Comparison of ENCODE assay signal across 9 mouse cellular contexts in the genomic region with DNA sequence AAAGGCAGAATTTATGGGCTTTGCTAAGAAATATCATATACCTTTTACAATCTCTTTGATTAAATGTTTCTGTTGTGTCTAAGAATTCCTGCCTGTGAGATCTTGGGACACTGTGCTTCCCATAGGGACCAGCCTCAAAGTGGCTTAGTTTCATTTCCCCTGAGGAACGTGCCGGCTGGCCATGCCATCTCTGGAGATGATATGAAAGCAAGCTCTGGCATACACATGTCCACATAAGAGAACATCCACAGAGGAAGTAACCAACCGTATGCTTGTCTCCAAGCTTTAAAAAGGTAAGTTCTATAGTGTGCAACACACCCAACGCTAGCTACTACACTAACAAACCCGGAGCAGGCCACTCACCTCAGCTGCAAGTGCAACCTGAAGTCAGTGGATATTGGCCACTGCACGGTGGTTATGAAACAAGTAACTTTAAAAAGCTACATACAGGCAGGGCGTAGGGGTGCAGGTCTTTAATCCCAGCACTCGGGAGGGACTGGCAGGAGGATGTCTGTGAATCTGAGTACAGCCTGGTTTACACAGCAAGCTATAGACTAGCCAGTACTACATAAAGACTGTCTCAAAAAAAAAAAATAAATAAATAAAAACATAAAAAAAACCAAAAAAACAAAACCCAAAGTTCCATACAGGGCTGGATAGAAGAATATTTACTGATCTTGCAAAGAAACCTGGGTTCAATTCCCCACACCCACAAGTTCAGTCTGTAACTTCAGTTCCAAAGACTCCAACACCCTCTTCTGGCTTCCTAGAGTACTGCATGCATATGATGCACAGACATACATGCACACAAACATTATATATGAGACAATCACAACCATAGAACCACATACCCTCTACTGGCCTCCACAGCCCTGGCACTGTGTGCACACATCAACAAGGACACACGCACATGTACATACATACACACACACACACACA. TPM values are rescaled to one million over a fixed set of nuclear protein-coding genes. Genes with fewer than 3 reads are reported as not detected.
DNase-seq lines count a peak whose midpoint lies in the region; ATAC-seq and TF ChIP-seq lines count a peak whose summit lies in the region.
"Had no signal": no experiment of that assay in that cellular context is flagged by ENCODE, and none has a peak within 500 bp of the region (broad histone marks: within the 10 kb centered on the region; RNA-seq: fewer than 3 reads in every experiment).

No protein-coding gene starts in this region.

- peaks cover 57% of the 10 kb centered on the region for H3K4me1 ChIP-seq in heart, embryonic 11.5 days (ENCODE audit: control insufficient read depth, insufficient read depth, low read length)
- H3K4me1 ChIP-seq in midbrain, embryonic 13.5 days (replicated peaks): peaks cover 40% of the 10 kb centered on the region
- H3K4me1 ChIP-seq in midbrain, embryonic 16.5 days (ENCODE audit: control insufficient read depth, insufficient read depth, low read length): peaks cover 20% of the 10 kb centered on the region
- peaks cover 53% of the 10 kb centered on the region for H3K4me1 ChIP-seq in limb, embryonic 14.5 days (ENCODE audit: control insufficient read depth, insufficient read depth, low read length)

- intact Hi-C loops in heart, postnatal 14 days (cut with DNase I): no loop called here

- peak overlapping the region; percentile 51; the same call in 1 of the 2 replicates for H3K27ac ChIP-seq in heart, embryonic 11.5 days (ENCODE audit: low read depth, low read length)
- H3K27ac ChIP-seq in midbrain, embryonic 13.5 days: 0 out of 2 replicates have a peak overlapping the region, but pooled peaks have one; percentile 25
- H3K27ac ChIP-seq in midbrain, embryonic 16.5 days (ENCODE audit: low read length): no peak overlapping the region
- peak overlapping the region; percentile 69 for H3K27ac ChIP-seq in limb, embryonic 14.5 days (replicated peaks; ENCODE audit: low read depth, low read length)

- no peak for TF ChIP-seq POLR2A in limb, embryonic 14.5 days (IDR thresholded peaks at IDR 0.05; ENCODE audit: borderline replicate concordance, extremely low read depth, insufficient read depth, insufficient read length)

- no peaks in the 10 kb centered on the region for H3K27me3 ChIP-seq in heart, embryonic 11.5 days (ENCODE audit: control insufficient read depth, insufficient read depth, low read length)
- H3K27me3 ChIP-seq in midbrain, embryonic 13.5 days: no peaks in the 10 kb centered on the region
- no peaks in the 10 kb centered on the region for H3K27me3 ChIP-seq in midbrain, embryonic 16.5 days (ENCODE audit: control insufficient read depth, insufficient read depth, low read depth, low read length)
- H3K27me3 ChIP-seq in limb, embryonic 14.5 days (ENCODE audit: control insufficient read depth, insufficient read depth, low read length): no peaks in the 10 kb centered on the region

- ATAC-seq in heart, embryonic 11.5 days (replicated peaks; ENCODE audit: insufficient number of reproducible peaks, low FRiP score, low TSS enrichment): no peak
- ATAC-seq in midbrain, embryonic 13.5 days: no peak
- ATAC-seq in midbrain, embryonic 16.5 days: no peak
- ATAC-seq in limb, embryonic 14.5 days (ENCODE audit: low FRiP score, low read depth): no peak

- 83% methylated on average over 9 of the region's 9 CpGs for WGBS in heart, embryonic 11.5 days (ENCODE audit: insufficient replicate concordance)
- 89% methylated on average over 9 of the region's 9 CpGs for WGBS in midbrain, embryonic 13.5 days
- WGBS in midbrain, embryonic 16.5 days: 86% methylated on average over 9 of the region's 9 CpGs
- 60% methylated on average over 9 of the region's 9 CpGs for WGBS in limb, embryonic 14.5 days

- H3K36me3 ChIP-seq in heart, embryonic 11.5 days (ENCODE audit: control insufficient read depth, insufficient read depth, low read length): no peaks in the 10 kb centered on the region
- no peaks in the 10 kb centered on the region for H3K36me3 ChIP-seq in midbrain, embryonic 13.5 days
- H3K36me3 ChIP-seq in midbrain, embryonic 16.5 days (ENCODE audit: control insufficient read depth, insufficient read depth, low read length): no peaks in the 10 kb centered on the region
- H3K36me3 ChIP-seq in limb, embryonic 14.5 days (ENCODE audit: control insufficient read depth, insufficient read depth, low read length): no peaks in the 10 kb centered on the region

- DNase-seq in heart, postnatal 14 days: no peak
- no peak for DNase-seq in limb, embryonic 14.5 days (ENCODE audit: low spot score)
- no peak for DNase-seq in frontal cortex, postnatal 36 days (ENCODE audit: low spot score in 2 of 2)
- DNase-seq in adrenal gland, adult 2 months: no peak
- no peak for DNase-seq in left cerebral cortex, adult 18-20 months (ENCODE audit: low spot score in 2 of 2)
- DNase-seq: cerebellum, postnatal 10 days had no signal

- H3K4me3 ChIP-seq in heart, embryonic 11.5 days (ENCODE audit: low read depth, low read length): no peak overlapping the region
- no peak overlapping the region for H3K4me3 ChIP-seq in midbrain, embryonic 13.5 days (replicated peaks)
- no peak overlapping the region for H3K4me3 ChIP-seq in midbrain, embryonic 16.5 days (ENCODE audit: low read depth, low read length)
- H3K4me3 ChIP-seq in limb, embryonic 14.5 days (replicated peaks; ENCODE audit: low read length): no peak overlapping the region

- H3K4me2 ChIP-seq in heart, embryonic 11.5 days: no peak overlapping the region
- H3K4me2 ChIP-seq in midbrain, embryonic 13.5 days (replicated peaks): no peak overlapping the region
- no peak overlapping the region for H3K4me2 ChIP-seq in midbrain, embryonic 16.5 days (ENCODE audit: low read length)
- no peak overlapping the region for H3K4me2 ChIP-seq in limb, embryonic 14.5 days (replicated peaks; ENCODE audit: low read depth, low read length, severe bottlenecking)

- no peak overlapping the region for H3K9ac ChIP-seq in heart, embryonic 11.5 days (ENCODE audit: low read depth, low read length)
- H3K9ac ChIP-seq in midbrain, embryonic 13.5 days (replicated peaks): no peak overlapping the region
- no peak overlapping the region for H3K9ac ChIP-seq in midbrain, embryonic 16.5 days (ENCODE audit: low read depth, low read length)
- no peak overlapping the region for H3K9ac ChIP-seq in limb, embryonic 14.5 days (ENCODE audit: low read depth, low read length, severe bottlenecking)

- H3K9me3 ChIP-seq in heart, embryonic 11.5 days (replicated peaks; ENCODE audit: control insufficient read depth, low read length): no peaks in the 10 kb centered on the region
- no peaks in the 10 kb centered on the region for H3K9me3 ChIP-seq in midbrain, embryonic 13.5 days
- H3K9me3 ChIP-seq in midbrain, embryonic 16.5 days (replicated peaks; ENCODE audit: control insufficient read depth, low read length, poor library complexity, severe bottlenecking): no peaks in the 10 kb centered on the region
- no peaks in the 10 kb centered on the region for H3K9me3 ChIP-seq in limb, embryonic 14.5 days (ENCODE audit: control insufficient read depth, low read length)

RNA-seq across cellular contexts. Expression of a gene that starts 19.5 kb away (rescaled TPM):
- polyA plus RNA-seq in heart, embryonic 11.5 days (2014; fragmentation: Nextera tagmentation; extraction: Ambion mirVana): 11.8 and 12.5 TPM in 2 replicates
- total RNA-seq in heart, postnatal 14 days (2021): 100 to 1,000 TPM; 114 to 117 TPM
- 9.6 and 9.7 TPM in 2 replicates for polyA plus RNA-seq in midbrain, embryonic 13.5 days (2015; fragmentation: Nextera tagmentation; extraction: Ambion mirVana)
- polyA plus RNA-seq in midbrain, embryonic 16.5 days (2015; fragmentation: Nextera tagmentation; extraction: Ambion mirVana): 8.5 and 9.4 TPM in 2 replicates
- 60.1 and 65.2 TPM in 2 replicates for polyA plus RNA-seq in limb, embryonic 14.5 days (2012; rRNA removed)
- 20.3 and 21.3 TPM in 2 replicates for polyA plus RNA-seq in limb, embryonic 14.5 days (2014; fragmentation: Nextera tagmentation; extraction: Ambion mirVana)
- total RNA-seq in adrenal gland, adult 2 months (2021): 100 to 1,000 TPM; 159 to 164 TPM
- polyA plus RNA-seq in adrenal gland, adult 2 months (2012; rRNA removed): 113 and 145 TPM in 2 replicates
- total RNA-seq in left cerebral cortex, adult 18-20 months (2021): 100 to 1,000 TPM; 221 to 223 TPM

RNA-seq across cellular contexts. Expression of a gene that starts 37.0 kb away (rescaled TPM):
- 226 and 242 TPM in 2 replicates for polyA plus RNA-seq in heart, embryonic 11.5 days (2014; fragmentation: Nextera tagmentation; extraction: Ambion mirVana)
- total RNA-seq in heart, postnatal 14 days (2021): 10 to 100 TPM; 61.8 to 70.0 TPM
- 304 and 309 TPM in 2 replicates for polyA plus RNA-seq in midbrain, embryonic 13.5 days (2015; fragmentation: Nextera tagmentation; extraction: Ambion mirVana)
- 193 and 197 TPM in 2 replicates for polyA plus RNA-seq in midbrain, embryonic 16.5 days (2015; fragmentation: Nextera tagmentation; extraction: Ambion mirVana)
- polyA plus RNA-seq in limb, embryonic 14.5 days (2012; rRNA removed): 228 and 238 TPM in 2 replicates
- 286 and 308 TPM in 2 replicates for polyA plus RNA-seq in limb, embryonic 14.5 days (2014; fragmentation: Nextera tagmentation; extraction: Ambion mirVana)
- 10 to 100 TPM; 74.5 to 79.8 TPM for total RNA-seq in adrenal gland, adult 2 months (2021)
- polyA plus RNA-seq in adrenal gland, adult 2 months (2012; rRNA removed): 180 and 188 TPM in 2 replicates
- total RNA-seq in left cerebral cortex, adult 18-20 months (2021): 10 to 100 TPM; 43.5 to 44.7 TPM

RNA-seq across cellular contexts. Expression of a gene that starts 55.3 kb away (rescaled TPM):
- polyA plus RNA-seq in heart, embryonic 11.5 days (2014; fragmentation: Nextera tagmentation; extraction: Ambion mirVana): 3.8 and 4.1 TPM in 2 replicates
- total RNA-seq in heart, postnatal 14 days (2021): 10 to 100 TPM; 14.3 to 18.7 TPM
- 6.6 and 7.3 TPM in 2 replicates for polyA plus RNA-seq in midbrain, embryonic 13.5 days (2015; fragmentation: Nextera tagmentation; extraction: Ambion mirVana)
- 6.0 and 6.5 TPM in 2 replicates for polyA plus RNA-seq in midbrain, embryonic 16.5 days (2015; fragmentation: Nextera tagmentation; extraction: Ambion mirVana)
- polyA plus RNA-seq in limb, embryonic 14.5 days (2012; rRNA removed): 13.5 and 15.6 TPM in 2 replicates
- polyA plus RNA-seq in limb, embryonic 14.5 days (2014; fragmentation: Nextera tagmentation; extraction: Ambion mirVana): 8.0 TPM in 2 replicates
- 10 to 100 TPM; 25.2 to 38.7 TPM for total RNA-seq in adrenal gland, adult 2 months (2021)
- 14.1 and 15.0 TPM in 2 replicates for polyA plus RNA-seq in adrenal gland, adult 2 months (2012; rRNA removed)
- 10 to 100 TPM; 21.3 to 23.3 TPM for total RNA-seq in left cerebral cortex, adult 18-20 months (2021)
